Mouse (Mus musculus) liver, adult 2 months (tissue): ENCODE data around the gene C8g.

ENCODE experiments used
- CTCF ChIP-seq: fragments of 200-500 bp; IDR thresholded peaks from 2 replicates; pipeline ENCODE4 v1.5.1; 2011; ENCODE audit warnings: low read depth, low read length, control low read depth
- POLR2A ChIP-seq: fragments of 200-500 bp; IDR thresholded peaks from 2 replicates; pipeline ENCODE4 v1.6.1; 2011; ENCODE audit warnings: low read length, control low read depth; ENCODE audit not compliant: insufficient read depth; ENCODE audit errors: extremely low read depth

DNA sequence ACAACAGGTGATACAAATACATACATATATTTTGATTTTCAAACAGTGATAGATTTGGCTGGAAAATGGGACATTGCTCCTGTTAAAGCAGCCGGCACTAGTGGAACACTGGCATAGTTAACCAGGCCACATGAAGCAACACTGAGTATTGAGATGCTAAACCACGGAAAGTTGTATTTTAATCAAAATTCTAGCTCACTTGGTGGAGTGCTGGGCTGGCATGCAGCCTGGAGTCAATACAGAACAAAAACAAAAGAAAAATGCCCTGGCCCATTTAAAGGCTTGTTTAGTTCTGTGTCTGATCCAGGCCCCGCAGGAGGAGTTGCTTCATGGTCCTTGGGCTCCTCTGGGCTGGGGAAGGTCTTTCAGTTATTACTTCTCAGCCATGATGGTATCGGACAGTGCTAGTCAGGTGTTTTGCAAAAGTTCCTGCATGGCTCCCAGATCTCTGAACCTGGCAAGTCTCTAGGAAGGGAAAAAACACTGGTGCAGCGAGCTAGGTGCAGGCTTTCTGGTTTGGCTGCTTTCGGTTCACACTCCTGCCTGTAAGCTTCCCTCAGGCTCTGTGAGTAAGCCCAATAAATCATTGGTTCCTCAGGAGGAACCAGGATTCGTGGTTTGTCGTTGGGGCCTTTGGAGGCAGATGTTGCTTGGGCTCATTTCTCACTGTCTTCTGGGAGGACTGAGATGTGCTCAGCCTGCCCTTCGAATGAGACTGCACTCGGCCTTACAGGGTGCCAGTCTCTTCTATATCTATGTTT lies 21.8 kb downstream of the C8g start:
- TF ChIP-seq CTCF = no peak
- no peak for TF ChIP-seq POLR2A
